Mouse (Mus musculus) spleen, postnatal 0 days (tissue): ENCODE measurements around the gene Fastkd2. TPM values are rescaled to one million over a fixed set of nuclear protein-coding genes. Genes with fewer than 3 reads are reported as not detected.

Experiments
- polyA plus RNA-seq: library from polyadenylated mRNA; unstranded; fragments of >200 nt; fragmentation: Nextera tagmentation; extraction: Ambion mirVana; gene quantifications from 2 replicates; pipeline ENCODE4 v1.2.1, GENCODE M21; 2015

The Fastkd2 gene
- 33.6 and 38.8 TPM in 2 replicates for polyA plus RNA-seq

GRCm38 (mm10) chr1:63730240-63730771 lies at the start of gene Fastkd2, which contains the start of gene Mdh1b:
TSS of gene Fastkd2 (plus strand) at chr1:63730614.
TSS of gene Mdh1b (minus strand) at chr1:63730318.

GRCm38 (mm10) chr1:63686827-63687226 lies 43.6 kb upstream of the Fastkd2 start, which contains the start of gene Dytn:
TSS of gene Dytn (minus strand) at chr1:63686927.

GRCm38 (mm10) chr1:63769167-63769566 lies 38.8 kb downstream of the Fastkd2 start, which contains the start of gene 4933402D24Rik:
TSS of gene 4933402D24Rik (minus strand) at chr1:63769267.

Other genes starting within 250 kb of the Fastkd2 start
- not detected in 2 replicates for gene Gm39653, start 114.6 kb upstream of the Fastkd2 start, polyA plus RNA-seq
- not detected in 2 replicates for gene Dytn, start 43.7 kb upstream of the Fastkd2 start, polyA plus RNA-seq
- not detected in 2 replicates for gene Mdh1b, start 296 bp upstream of the Fastkd2 start, polyA plus RNA-seq
- gene 4933402D24Rik, start 38.7 kb downstream of the Fastkd2 start, polyA plus RNA-seq = 0.06 TPM in 1 of 2 replicates, not detected in the other